Mouse (Mus musculus): Measurements from ENCODE around the gene Lyve1. TPM values are rescaled to one million over a fixed set of nuclear protein-coding genes. Genes with fewer than 3 reads are reported as not detected.

Lyve1 gene
- polyA plus RNA-seq, 1 experiment = 3.4 TPM

DNA sequence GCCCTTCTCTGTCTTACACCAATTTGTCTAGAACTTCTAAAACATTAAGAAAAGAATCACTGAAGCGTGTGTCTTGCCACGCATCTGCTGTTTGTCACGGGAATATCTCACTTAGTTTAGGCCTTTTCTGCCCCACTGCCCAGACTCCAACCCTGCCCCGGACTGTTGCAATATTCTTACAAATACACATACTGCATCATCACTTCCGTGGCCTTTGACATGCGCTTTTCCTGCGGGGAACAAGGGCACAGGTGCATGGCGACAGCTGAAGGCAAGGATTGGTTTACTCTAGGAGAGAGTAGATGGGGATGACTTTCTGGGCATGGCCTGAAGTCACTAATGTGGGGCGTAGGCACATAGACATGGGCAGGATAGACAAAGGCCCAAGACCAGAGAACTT is 31.6 kb upstream of the Lyve1 start:
- Histone ChIP-seq H3K27me3 (ENCODE audit: control insufficient read depth, insufficient read depth, low read length) (no peaks in the 10 kb centered on the region), H3K27ac (ENCODE audit: control insufficient read depth, insufficient read depth, low read length) (no peak overlapping the region), H3K4me3 (ENCODE audit: control insufficient read depth, insufficient read depth, low read length) (no peak overlapping the region), H3K4me1 (replicated peaks; ENCODE audit: control insufficient read depth, insufficient read depth, low read length) (no peaks in the 10 kb centered on the region), H3K36me3 (ENCODE audit: control insufficient read depth, insufficient read depth, low read length) (no peaks in the 10 kb centered on the region)
- WGBS = 94% methylated on average over 9 of the region's 9 CpGs
- DNase-seq = no peak
- TF ChIP-seq POLR2A (IDR thresholded peaks at IDR 0.05; ENCODE audit: control insufficient read depth, extremely low read depth, insufficient read depth, low read length, poor library complexity) = no peak
- TF ChIP-seq CTCF (IDR thresholded peaks at IDR 0.05; ENCODE audit: borderline replicate concordance, control insufficient read depth, extremely low read depth, insufficient read depth, low read length, poor library complexity) = no peak

DNA sequence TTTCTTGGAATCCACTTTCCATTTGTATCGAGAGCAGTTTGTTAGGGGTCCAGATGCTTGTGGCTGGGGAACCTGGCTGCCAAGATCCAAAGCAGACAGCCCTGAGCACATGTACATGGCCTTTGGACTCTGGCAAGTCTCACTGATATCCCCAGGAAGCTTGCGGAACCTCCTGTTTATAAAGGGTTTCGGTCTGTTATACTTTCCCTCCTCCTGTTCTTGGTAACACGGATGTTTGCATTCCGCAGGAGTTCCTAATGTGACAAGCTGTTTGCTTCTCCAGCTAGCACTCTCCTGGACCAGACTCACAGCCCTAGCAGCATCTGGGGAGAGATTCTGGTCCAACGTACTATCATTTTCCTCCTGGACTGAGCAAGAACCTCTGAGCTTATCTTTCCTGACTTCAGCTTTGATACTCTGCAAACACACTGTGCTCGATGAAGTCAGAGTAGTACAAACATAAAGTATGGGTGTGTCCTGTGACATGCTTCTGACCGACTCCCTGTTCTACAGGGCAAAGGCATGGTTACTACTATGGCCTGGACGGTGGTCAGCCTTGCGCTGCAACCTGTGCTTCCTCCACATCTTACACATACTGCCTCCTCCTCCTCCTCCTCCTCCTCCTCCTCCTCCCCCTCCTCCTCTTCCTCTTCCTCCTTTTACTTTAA is 31.0 kb upstream of the Lyve1 start:
- H3K4me3 ChIP-seq (ENCODE audit: control insufficient read depth, insufficient read depth, low read length) = no peak overlapping the region
- 90% methylated on average over 10 of the region's 10 CpGs for WGBS
- no peaks in the 10 kb centered on the region for H3K4me1 ChIP-seq (replicated peaks; ENCODE audit: control insufficient read depth, insufficient read depth, low read length)
- no peaks in the 10 kb centered on the region for H3K36me3 ChIP-seq (ENCODE audit: control insufficient read depth, insufficient read depth, low read length)
- TF ChIP-seq POLR2A (IDR thresholded peaks at IDR 0.05; ENCODE audit: control insufficient read depth, extremely low read depth, insufficient read depth, low read length, poor library complexity) (no peak), CTCF (IDR thresholded peaks at IDR 0.05; ENCODE audit: borderline replicate concordance, control insufficient read depth, extremely low read depth, insufficient read depth, low read length, poor library complexity) (no peak)
- no peak overlapping the region for H3K27ac ChIP-seq (ENCODE audit: control insufficient read depth, insufficient read depth, low read length)
- DNase-seq = no peak
- H3K27me3 ChIP-seq (ENCODE audit: control insufficient read depth, insufficient read depth, low read length) = no peaks in the 10 kb centered on the region

DNA sequence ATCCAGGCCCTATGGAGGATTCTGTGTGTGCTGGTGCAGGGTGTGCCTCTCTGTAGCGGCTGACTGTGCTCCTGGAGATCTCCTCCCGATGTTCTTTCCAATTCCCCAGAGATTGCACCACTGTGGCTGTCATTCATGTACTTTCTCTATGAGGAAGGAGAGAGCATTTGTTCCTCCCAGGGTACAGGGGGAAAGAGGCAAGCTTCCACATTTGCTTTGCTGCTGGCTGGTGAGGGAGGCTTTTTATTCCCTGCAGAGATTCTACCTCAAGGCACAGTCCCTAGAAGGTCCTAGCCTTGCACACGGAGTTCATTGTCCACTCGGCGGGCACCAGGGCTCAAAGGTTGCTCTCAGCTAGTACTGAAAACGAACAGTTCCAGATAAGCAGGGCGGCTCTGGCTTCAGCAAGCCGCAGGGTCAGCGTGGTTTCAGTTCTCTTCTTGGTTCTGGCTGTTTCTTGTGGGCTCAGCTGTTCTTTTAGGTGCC is 28.5 kb upstream of the Lyve1 start:
- Histone ChIP-seq H3K36me3 (ENCODE audit: control insufficient read depth, insufficient read depth, low read length) (no peaks in the 10 kb centered on the region), H3K27ac (ENCODE audit: control insufficient read depth, insufficient read depth, low read length) (no peak overlapping the region), H3K4me3 (ENCODE audit: control insufficient read depth, insufficient read depth, low read length) (no peak overlapping the region), H3K4me1 (replicated peaks; ENCODE audit: control insufficient read depth, insufficient read depth, low read length) (no peaks in the 10 kb centered on the region), H3K27me3 (ENCODE audit: control insufficient read depth, insufficient read depth, low read length) (no peaks in the 10 kb centered on the region)
- WGBS = 65% methylated on average over 9 of the region's 9 CpGs
- DNase-seq = no peak
- TF ChIP-seq POLR2A (IDR thresholded peaks at IDR 0.05; ENCODE audit: control insufficient read depth, extremely low read depth, insufficient read depth, low read length, poor library complexity) (no peak), CTCF (IDR thresholded peaks at IDR 0.05; ENCODE audit: borderline replicate concordance, control insufficient read depth, extremely low read depth, insufficient read depth, low read length, poor library complexity) (no peak)

DNA sequence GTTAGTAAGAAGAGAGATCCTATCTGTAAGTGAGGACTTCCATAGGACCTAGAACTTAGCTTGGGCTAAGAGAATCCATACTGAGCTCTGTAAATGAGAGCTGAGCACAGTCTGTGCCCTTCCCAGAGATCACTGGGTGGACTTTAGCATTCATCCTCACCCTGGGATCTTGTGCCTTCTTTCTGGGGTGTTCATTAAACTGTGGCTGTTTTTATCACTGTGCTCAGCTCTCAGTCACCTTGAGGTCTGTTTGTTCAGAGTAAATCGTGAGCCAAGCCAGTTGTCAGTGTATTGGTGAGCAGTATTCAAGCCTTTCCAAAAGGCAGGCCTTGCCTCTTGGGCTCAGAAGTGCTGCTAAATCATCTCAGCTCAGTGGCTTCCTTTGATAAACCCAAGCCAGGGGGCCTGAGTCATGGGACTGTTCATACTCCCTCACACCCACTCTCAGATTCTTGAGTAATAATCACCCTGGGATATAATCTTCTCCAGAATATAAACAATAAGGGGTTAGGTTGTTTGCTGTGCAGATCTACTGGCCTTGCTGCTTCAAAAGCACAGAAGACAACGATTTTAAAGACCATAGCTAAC is 18.8 kb upstream of the Lyve1 start:
- WGBS = 82% methylated on average over 2 of the region's 2 CpGs
- no peaks in the 10 kb centered on the region; the same call in 1 of the 2 replicates for H3K4me1 ChIP-seq (replicated peaks; ENCODE audit: control insufficient read depth, insufficient read depth, low read length)
- H3K27me3 ChIP-seq (ENCODE audit: control insufficient read depth, insufficient read depth, low read length) = no peaks in the 10 kb centered on the region
- no peak for DNase-seq
- H3K4me3 ChIP-seq (ENCODE audit: control insufficient read depth, insufficient read depth, low read length) = no peak overlapping the region
- TF ChIP-seq POLR2A (IDR thresholded peaks at IDR 0.05; ENCODE audit: control insufficient read depth, extremely low read depth, insufficient read depth, low read length, poor library complexity) (no peak), CTCF (IDR thresholded peaks at IDR 0.05; ENCODE audit: borderline replicate concordance, control insufficient read depth, extremely low read depth, insufficient read depth, low read length, poor library complexity) (no peak)
- no peak overlapping the region for H3K27ac ChIP-seq (ENCODE audit: control insufficient read depth, insufficient read depth, low read length)
- no peaks in the 10 kb centered on the region for H3K36me3 ChIP-seq (ENCODE audit: control insufficient read depth, insufficient read depth, low read length)

DNA sequence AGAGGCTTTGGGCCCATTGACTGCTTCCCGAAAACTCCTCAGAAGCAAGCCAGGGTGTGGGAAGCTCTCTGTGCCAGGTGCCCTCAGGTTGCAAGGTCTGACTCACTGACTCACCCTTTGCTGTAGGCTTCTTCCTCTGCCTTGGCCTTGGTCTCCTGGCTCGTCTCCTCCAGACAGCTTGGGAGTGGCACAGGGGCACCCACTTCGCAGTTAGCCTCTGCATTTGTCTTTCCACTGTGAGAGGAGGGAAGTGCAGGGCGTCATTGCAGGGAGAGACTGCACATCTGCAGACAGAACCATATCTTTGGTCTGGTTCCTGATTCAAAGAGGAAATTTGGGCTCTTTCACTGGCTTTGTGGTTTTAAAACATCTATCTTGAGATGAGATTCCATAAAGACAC is 15.0 kb upstream of the Lyve1 start:
- TF ChIP-seq POLR2A (IDR thresholded peaks at IDR 0.05; ENCODE audit: control insufficient read depth, extremely low read depth, insufficient read depth, low read length, poor library complexity) = no peak
- no peak for TF ChIP-seq CTCF (IDR thresholded peaks at IDR 0.05; ENCODE audit: borderline replicate concordance, control insufficient read depth, extremely low read depth, insufficient read depth, low read length, poor library complexity)
- H3K4me1 ChIP-seq (replicated peaks; ENCODE audit: control insufficient read depth, insufficient read depth, low read length) = no peaks in the 10 kb centered on the region; the same call in 1 of the 2 replicates
- no peaks in the 10 kb centered on the region for H3K27me3 ChIP-seq (ENCODE audit: control insufficient read depth, insufficient read depth, low read length)
- 64% methylated on average over 4 of the region's 4 CpGs for WGBS
- H3K27ac ChIP-seq (ENCODE audit: control insufficient read depth, insufficient read depth, low read length) = no peak overlapping the region
- DNase-seq = no peak
- no peak overlapping the region for H3K4me3 ChIP-seq (ENCODE audit: control insufficient read depth, insufficient read depth, low read length)
- H3K36me3 ChIP-seq (ENCODE audit: control insufficient read depth, insufficient read depth, low read length) = no peaks in the 10 kb centered on the region

DNA sequence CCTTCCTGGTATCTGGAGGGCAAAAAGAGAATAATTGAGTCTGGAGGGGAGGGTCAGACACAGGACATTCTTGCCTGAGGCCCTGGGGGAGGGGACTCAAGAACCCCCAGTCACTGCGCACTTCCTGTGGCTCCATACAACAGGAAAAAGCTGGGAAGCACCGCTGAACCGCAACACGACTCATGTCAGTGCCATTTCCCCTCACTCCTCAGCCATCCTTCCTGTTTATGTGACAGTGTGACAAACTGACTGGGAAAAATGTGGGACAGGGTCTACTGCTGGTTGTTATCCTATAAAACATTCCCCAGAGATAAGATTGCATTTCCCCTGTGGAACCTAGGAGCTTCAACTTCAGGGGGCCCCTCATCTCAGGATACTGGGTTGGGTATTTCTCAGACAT is 13.9 kb upstream of the Lyve1 start:
- Histone ChIP-seq H3K27ac (ENCODE audit: control insufficient read depth, insufficient read depth, low read length) (no peak overlapping the region), H3K27me3 (ENCODE audit: control insufficient read depth, insufficient read depth, low read length) (no peaks in the 10 kb centered on the region), H3K36me3 (ENCODE audit: control insufficient read depth, insufficient read depth, low read length) (no peaks in the 10 kb centered on the region), H3K4me3 (ENCODE audit: control insufficient read depth, insufficient read depth, low read length) (no peak overlapping the region), H3K4me1 (replicated peaks; ENCODE audit: control insufficient read depth, insufficient read depth, low read length) (no peaks in the 10 kb centered on the region; the same call in 1 of the 2 replicates)
- DNase-seq = no peak
- WGBS = 63% methylated on average over 4 of the region's 4 CpGs
- TF ChIP-seq CTCF (IDR thresholded peaks at IDR 0.05; ENCODE audit: borderline replicate concordance, control insufficient read depth, extremely low read depth, insufficient read depth, low read length, poor library complexity) (no peak), POLR2A (IDR thresholded peaks at IDR 0.05; ENCODE audit: control insufficient read depth, extremely low read depth, insufficient read depth, low read length, poor library complexity) (no peak)
